Mouse (Mus musculus): Measurements from ENCODE around the gene Plekha7. TPM values are rescaled to one million over a fixed set of nuclear protein-coding genes. Genes with fewer than 3 reads are reported as not detected.
A peak's percentile ranks its signal among the peaks of the same experiment; 100 is the strongest.

Plekha7 gene
- polyA plus RNA-seq, 1 experiment from 2014 or later = 9.5 TPM

- H3K4me2 ChIP-seq = no peak overlapping the region
- 50% methylated on average over 2 of the region's 2 CpGs for WGBS
- no peak for TF ChIP-seq CTCF (IDR thresholded peaks at IDR 0.05; ENCODE audit: low read depth)
These were observed 83.6 kb downstream of the Plekha7 start for GRCm38 (mm10) chr7:116224543-116224942.

GRCm38 (mm10) chr7:116223010-116223783 lies 85.0 kb downstream of the Plekha7 start:
- Histone ChIP-seq H3K9me3 (ENCODE audit: low read depth, low read length) (no peaks in the 10 kb centered on the region), H3K27me3 (ENCODE audit: insufficient read depth, low read length) (no peaks in the 10 kb centered on the region), H3K4me2 (peak overlapping the region; percentile 41), H3K36me3 (ENCODE audit: insufficient read depth) (no peaks in the 10 kb centered on the region), H3K9ac (no peak overlapping the region), H3K27ac (ENCODE audit: low read depth) (peak overlapping the region; percentile 69), H3K4me3 (ENCODE audit: low read depth, low read length) (no peak overlapping the region), H3K4me1 (ENCODE audit: insufficient read depth) (peaks cover 14% of the 10 kb centered on the region)
- DNase-seq (no peak), ATAC-seq (ENCODE audit: insufficient read depth) (no peak)
- TF ChIP-seq CTCF (IDR thresholded peaks at IDR 0.05; ENCODE audit: low read depth) = no peak
- WGBS = 39% methylated on average over 14 of the region's 14 CpGs

More at GRCm38 (mm10) chr7:116224543-116224942, 83.6 kb downstream of the Plekha7 start:
- Histone ChIP-seq H3K4me3 (ENCODE audit: low read depth, low read length) (no peak overlapping the region), H3K36me3 (ENCODE audit: insufficient read depth) (no peaks in the 10 kb centered on the region), H3K27ac (ENCODE audit: low read depth) (no peak overlapping the region), H3K9me3 (ENCODE audit: low read depth, low read length) (no peaks in the 10 kb centered on the region), H3K27me3 (ENCODE audit: insufficient read depth, low read length) (no peaks in the 10 kb centered on the region), H3K4me1 (ENCODE audit: insufficient read depth) (peaks cover 14% of the 10 kb centered on the region), H3K9ac (no peak overlapping the region)
- ATAC-seq (ENCODE audit: insufficient read depth) (no peak), DNase-seq (peak; percentile 39)

GRCm38 (mm10) chr7:116222288-116223009 lies 85.7 kb downstream of the Plekha7 start:
- DNase-seq = peak; percentile 55

GRCm38 (mm10) chr7:116221883-116222282 lies 86.3 kb downstream of the Plekha7 start:
- Histone ChIP-seq H3K36me3 (ENCODE audit: insufficient read depth) (no peaks in the 10 kb centered on the region), H3K27ac (ENCODE audit: low read depth) (no peak overlapping the region; the same call in 1 of the 2 replicates)

More at GRCm38 (mm10) chr7:116222288-116223009, 85.7 kb downstream of the Plekha7 start:
- 29% methylated on average over 8 of the region's 8 CpGs for WGBS
- Histone ChIP-seq H3K27ac (ENCODE audit: low read depth) (peak overlapping the region; percentile 69), H3K4me1 (ENCODE audit: insufficient read depth) (peaks cover 14% of the 10 kb centered on the region), H3K9ac (no peak overlapping the region; the same call in 1 of the 2 replicates), H3K4me3 (ENCODE audit: low read depth, low read length) (no peak overlapping the region), H3K27me3 (ENCODE audit: insufficient read depth, low read length) (no peaks in the 10 kb centered on the region), H3K4me2 (peak overlapping the region; percentile 41), H3K36me3 (ENCODE audit: insufficient read depth) (no peaks in the 10 kb centered on the region), H3K9me3 (ENCODE audit: low read depth, low read length) (no peaks in the 10 kb centered on the region)
- ATAC-seq (ENCODE audit: insufficient read depth) = peak; percentile 42
- TF ChIP-seq CTCF (IDR thresholded peaks at IDR 0.05; ENCODE audit: low read depth) = peak; percentile 33

GRCm38 (mm10) chr7:116220103-116220707 lies 88.0 kb downstream of the Plekha7 start:
- Histone ChIP-seq H3K27me3 (ENCODE audit: insufficient read depth, low read length) (no peaks in the 10 kb centered on the region), H3K27ac (ENCODE audit: low read depth) (no peak overlapping the region), H3K4me2 (no peak overlapping the region), H3K9me3 (ENCODE audit: low read depth, low read length) (no peaks in the 10 kb centered on the region; the same call in 1 of the 2 replicates), H3K4me1 (ENCODE audit: insufficient read depth) (peaks cover 14% of the 10 kb centered on the region), H3K36me3 (ENCODE audit: insufficient read depth) (no peaks in the 10 kb centered on the region), H3K9ac (no peak overlapping the region), H3K4me3 (ENCODE audit: low read depth, low read length) (no peak overlapping the region)
- TF ChIP-seq CTCF (IDR thresholded peaks at IDR 0.05; ENCODE audit: low read depth) = no peak
- WGBS = 60% methylated on average over 12 of the region's 12 CpGs
- DNase-seq = peak; percentile 59
- no peak for ATAC-seq (ENCODE audit: insufficient read depth)

More at GRCm38 (mm10) chr7:116221883-116222282, 86.3 kb downstream of the Plekha7 start:
- TF ChIP-seq CTCF (IDR thresholded peaks at IDR 0.05; ENCODE audit: low read depth) = no peak
- H3K9me3 ChIP-seq (ENCODE audit: low read depth, low read length) = no peaks in the 10 kb centered on the region
- 17% methylated on average over 7 of the region's 7 CpGs for WGBS
- H3K27me3 ChIP-seq (ENCODE audit: insufficient read depth, low read length) = no peaks in the 10 kb centered on the region
- peak; percentile 90 for ATAC-seq (ENCODE audit: insufficient read depth)
- H3K9ac ChIP-seq = no peak overlapping the region
- peak overlapping the region; percentile 41 for H3K4me2 ChIP-seq
- H3K4me3 ChIP-seq (ENCODE audit: low read depth, low read length) = no peak overlapping the region
- peak; percentile 94 for DNase-seq
- peaks cover 14% of the 10 kb centered on the region for H3K4me1 ChIP-seq (ENCODE audit: insufficient read depth)

GRCm38 (mm10) chr7:116217747-116218146 lies 90.4 kb downstream of the Plekha7 start:
- Histone ChIP-seq H3K9me3 (ENCODE audit: low read depth, low read length) (no peaks in the 10 kb centered on the region; the same call in 1 of the 2 replicates), H3K4me2 (no peak overlapping the region), H3K4me1 (ENCODE audit: insufficient read depth) (peaks cover 12% of the 10 kb centered on the region), H3K9ac (no peak overlapping the region), H3K27ac (ENCODE audit: low read depth) (no peak overlapping the region), H3K4me3 (ENCODE audit: low read depth, low read length) (no peak overlapping the region), H3K36me3 (ENCODE audit: insufficient read depth) (no peaks in the 10 kb centered on the region), H3K27me3 (ENCODE audit: insufficient read depth, low read length) (no peaks in the 10 kb centered on the region)
- TF ChIP-seq CTCF (IDR thresholded peaks at IDR 0.05; ENCODE audit: low read depth) = no peak
- WGBS = 92% methylated on average over 7 of the region's 7 CpGs
- no peak for ATAC-seq (ENCODE audit: insufficient read depth)
- no peak for DNase-seq

Measured in lung, embryonic 14.5 days (tissue).